Mouse (Mus musculus) E14TG2a.4 (cell line): ENCODE results near the gene Mad1l1.

ENCODE experiments used
- H3K27me3 ChIP-seq: 2 replicates; pipeline ENCODE4 v1.6.1; 2014; ENCODE audit warnings: low read length, control low read depth; ENCODE audit not compliant: insufficient read depth
- H3K36me3 ChIP-seq: 2 replicates; pipeline ENCODE4 v1.6.1; 2014; ENCODE audit warnings: low read length, control low read depth; ENCODE audit not compliant: insufficient read depth
- H3K4me1 ChIP-seq: replicated peaks from 2 replicates; pipeline ENCODE4 v1.6.1; 2014; ENCODE audit warnings: low read depth, low read length, control low read depth
- H3K4me3 ChIP-seq: replicated peaks from 2 replicates; pipeline ENCODE4 v1.5.1; 2014; ENCODE audit warnings: mild to moderate bottlenecking, low read length
- H3K9me3 ChIP-seq: 2 replicates; pipeline ENCODE4 v1.6.1; 2014; ENCODE audit warnings: low read length, control low read depth
- CTCF ChIP-seq: conservative IDR thresholded peaks from 2 replicates; pipeline ENCODE4 v1.5.1; 2014; ENCODE audit warnings: low read length
- NANOG ChIP-seq: IDR thresholded peaks from 2 replicates; pipeline ENCODE4 v1.6.1; 2014; ENCODE audit warnings: borderline replicate concordance, low read length, mixed read lengths
- POU5F1 ChIP-seq: IDR thresholded peaks from 2 replicates; pipeline ENCODE4 v1.6.1; 2014; ENCODE audit warnings: low read length, borderline replicate concordance

Mad1l1 gene

DNA sequence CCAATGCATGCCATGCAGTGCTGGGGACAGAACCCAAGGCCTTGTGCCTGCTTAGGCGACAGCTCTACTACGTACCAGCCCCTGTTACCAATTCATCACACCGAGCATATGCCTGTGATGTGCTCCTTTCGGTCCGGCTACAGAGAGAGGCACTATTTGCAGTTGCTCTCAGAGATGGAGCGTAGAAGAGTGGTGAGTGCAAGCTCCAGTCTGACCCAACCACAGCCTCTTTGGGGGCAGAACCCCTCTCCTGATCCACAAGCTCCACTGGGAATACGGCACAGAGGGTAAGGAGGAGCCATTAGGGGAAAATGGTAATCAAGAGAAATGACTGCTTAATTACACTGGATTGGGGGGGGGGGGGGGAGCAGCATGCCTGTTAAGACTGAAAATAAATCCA lies 193.4 kb downstream of the Mad1l1 start:
- Histone ChIP-seq H3K9me3 (no peaks in the 10 kb centered on the region), H3K36me3 (peaks cover 40% of the 10 kb centered on the region), H3K4me3 (no peak overlapping the region), H3K27me3 (no peaks in the 10 kb centered on the region), H3K4me1 (peaks cover 50% of the 10 kb centered on the region)
- TF ChIP-seq CTCF (no peak), POU5F1 (no peak), NANOG (no peak)

DNA sequence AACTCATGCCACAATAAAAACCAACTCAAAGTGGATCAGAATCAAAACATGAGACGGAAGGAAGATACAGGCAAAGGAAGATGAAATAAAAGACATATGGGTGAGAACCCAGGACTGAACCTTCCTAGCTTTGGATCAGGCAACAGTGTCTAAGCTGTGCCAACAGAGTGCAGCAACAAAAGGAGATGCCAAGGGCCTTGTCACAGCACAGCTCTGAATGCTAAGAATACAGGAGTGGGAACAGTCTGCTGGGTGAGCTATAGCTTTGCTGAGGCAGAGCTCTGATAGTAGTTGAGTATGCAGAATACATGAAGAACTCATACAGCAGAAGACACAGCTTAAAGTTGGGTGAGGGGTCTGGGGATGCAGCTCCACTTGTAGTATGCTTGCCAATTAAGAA lies 196.7 kb downstream of the Mad1l1 start:
- Histone ChIP-seq H3K9me3 (peaks cover 9% of the 10 kb centered on the region), H3K27me3 (no peaks in the 10 kb centered on the region), H3K4me1 (peaks cover 72% of the 10 kb centered on the region), H3K36me3 (peaks cover 26% of the 10 kb centered on the region), H3K4me3 (no peak overlapping the region)
- no peak for TF ChIP-seq POU5F1
- no peak for TF ChIP-seq NANOG
- no peak for TF ChIP-seq CTCF

DNA sequence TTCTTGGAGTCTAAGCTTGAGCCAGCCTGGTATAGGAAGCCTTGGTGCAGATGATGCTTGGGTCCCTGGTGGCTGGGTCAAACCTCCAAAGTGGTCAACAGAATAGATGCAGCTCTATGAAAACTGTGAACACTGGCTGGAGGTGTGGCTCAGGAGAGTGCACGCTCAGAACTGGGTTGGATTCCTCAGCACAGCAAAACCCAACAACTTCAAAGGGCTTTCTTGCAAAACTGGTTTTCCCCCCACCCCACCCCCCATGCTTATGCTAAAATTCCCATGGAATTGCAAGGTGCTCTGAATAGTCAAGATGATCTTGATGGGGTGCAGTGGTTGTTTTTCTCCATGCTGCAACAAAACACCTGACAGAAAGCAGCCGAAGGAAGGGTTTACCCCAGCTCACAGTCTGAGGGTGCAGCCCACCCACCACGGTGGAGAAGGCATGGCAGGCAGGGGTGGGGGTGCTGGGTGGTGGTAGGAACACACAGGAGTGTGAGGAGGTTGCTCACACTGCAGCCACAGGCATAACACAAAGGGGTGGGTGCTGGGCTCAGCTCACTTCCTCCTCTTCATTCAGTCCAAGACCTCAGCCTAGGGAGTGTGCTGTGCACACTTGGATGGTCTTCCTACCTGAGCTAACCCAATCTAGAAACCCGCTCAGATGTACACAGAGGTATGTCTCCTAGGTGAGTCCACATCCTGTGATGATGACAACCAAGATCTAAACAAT lies 197.5 kb downstream of the Mad1l1 start:
- H3K36me3 ChIP-seq: peaks cover 32% of the 10 kb centered on the region
- H3K9me3 ChIP-seq: peaks cover 9% of the 10 kb centered on the region
- H3K4me3 ChIP-seq: peak overlapping the region; percentile 52
- no peaks in the 10 kb centered on the region for H3K27me3 ChIP-seq
- peaks cover 70% of the 10 kb centered on the region for H3K4me1 ChIP-seq
- TF ChIP-seq NANOG (no peak), POU5F1 (no peak), CTCF (no peak)

GRCm38 (mm10) chr5:140123194-140123593 lies 198.2 kb downstream of the Mad1l1 start:
- Histone ChIP-seq H3K27me3 (no peaks in the 10 kb centered on the region), H3K4me3 (peak overlapping the region; percentile 52; the same call in 1 of the 2 replicates), H3K36me3 (peaks cover 38% of the 10 kb centered on the region), H3K9me3 (peaks cover 9% of the 10 kb centered on the region), H3K4me1 (peaks cover 66% of the 10 kb centered on the region)
- no peak for TF ChIP-seq CTCF
- TF ChIP-seq POU5F1: no peak
- TF ChIP-seq NANOG: no peak

GRCm38 (mm10) chr5:140121966-140122365 lies 199.4 kb downstream of the Mad1l1 start:
- H3K4me3 ChIP-seq: peak overlapping the region; percentile 52; the same call in 1 of the 2 replicates
- H3K9me3 ChIP-seq: peaks cover 9% of the 10 kb centered on the region
- TF ChIP-seq CTCF (no peak), NANOG (no peak), POU5F1 (no peak)
- H3K36me3 ChIP-seq: peaks cover 38% of the 10 kb centered on the region
- peaks cover 66% of the 10 kb centered on the region for H3K4me1 ChIP-seq
- no peaks in the 10 kb centered on the region for H3K27me3 ChIP-seq

DNA sequence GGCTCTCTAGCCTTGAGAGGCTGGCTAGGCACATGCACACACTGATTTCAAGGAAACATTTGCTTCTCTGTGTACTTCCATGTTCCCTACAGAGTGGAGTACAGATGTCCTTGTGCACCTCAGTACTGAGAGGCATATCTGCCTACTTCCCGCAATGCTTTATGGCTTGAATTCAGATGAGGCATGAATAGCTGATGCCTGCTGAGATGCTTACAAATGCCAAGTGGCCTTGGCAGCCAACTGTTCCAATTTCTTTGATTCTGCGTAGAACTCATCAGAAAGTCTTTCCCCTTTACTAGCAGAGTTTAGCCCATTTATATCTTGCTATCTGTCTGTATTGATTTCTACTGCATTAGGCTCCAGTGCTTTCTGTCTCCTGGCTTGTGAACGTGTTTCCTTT lies 202.4 kb downstream of the Mad1l1 start:
- peaks cover 55% of the 10 kb centered on the region for H3K36me3 ChIP-seq
- peaks cover 9% of the 10 kb centered on the region for H3K9me3 ChIP-seq
- no peak for TF ChIP-seq NANOG
- no peak for TF ChIP-seq CTCF
- no peak for TF ChIP-seq POU5F1
- no peaks in the 10 kb centered on the region for H3K27me3 ChIP-seq
- no peak overlapping the region for H3K4me3 ChIP-seq
- peaks cover 68% of the 10 kb centered on the region for H3K4me1 ChIP-seq

GRCm38 (mm10) chr5:140117968-140118367 lies 203.4 kb downstream of the Mad1l1 start:
- no peak overlapping the region for H3K4me3 ChIP-seq
- no peaks in the 10 kb centered on the region for H3K27me3 ChIP-seq
- TF ChIP-seq CTCF: no peak
- no peak for TF ChIP-seq NANOG
- no peak for TF ChIP-seq POU5F1
- H3K4me1 ChIP-seq: peaks cover 58% of the 10 kb centered on the region
- H3K9me3 ChIP-seq: peaks cover 9% of the 10 kb centered on the region
- peaks cover 65% of the 10 kb centered on the region for H3K36me3 ChIP-seq

GRCm38 (mm10) chr5:140115434-140116271 lies 205.7 kb downstream of the Mad1l1 start:
- no peaks in the 10 kb centered on the region for H3K9me3 ChIP-seq
- peaks cover 82% of the 10 kb centered on the region for H3K36me3 ChIP-seq
- no peak overlapping the region for H3K4me3 ChIP-seq
- TF ChIP-seq NANOG (no peak), POU5F1 (no peak), CTCF (no peak)
- no peaks in the 10 kb centered on the region for H3K27me3 ChIP-seq
- peaks cover 35% of the 10 kb centered on the region for H3K4me1 ChIP-seq
